Mouse (Mus musculus): ENCODE results near the gene Ripor2. TPM values are rescaled to one million over a fixed set of nuclear protein-coding genes. Genes with fewer than 3 reads are reported as not detected.

Gene Ripor2
- polyA plus RNA-seq, 1 experiment = 6.0 TPM

DNA sequence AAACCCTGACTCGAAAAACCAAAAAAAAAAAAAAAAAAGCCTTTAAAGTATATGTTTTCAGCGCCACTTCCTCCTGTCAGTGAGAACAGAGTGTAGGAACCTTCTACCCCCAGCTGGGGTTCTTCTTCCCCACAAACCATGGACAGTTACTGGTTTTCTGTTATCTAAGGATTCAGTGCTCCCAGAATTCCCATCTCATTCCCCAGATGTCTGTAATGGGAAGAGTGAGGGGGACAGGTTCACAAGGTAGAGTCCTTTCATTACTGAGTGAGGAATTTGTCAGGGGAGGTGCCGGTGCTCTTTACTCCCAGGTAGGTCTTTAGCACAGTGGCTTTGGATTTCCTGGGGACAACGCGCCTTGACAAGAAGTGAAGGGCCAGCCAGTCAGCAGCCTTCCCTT is 20.6 kb upstream of the Ripor2 start:
- TF ChIP-seq POLR2A (IDR thresholded peaks at IDR 0.05; ENCODE audit: low read depth, low read length) (no peak), CTCF (IDR thresholded peaks at IDR 0.05; ENCODE audit: borderline replicate concordance, insufficient read depth, low read length) (no peak)
- Histone ChIP-seq H3K4me1 (ENCODE audit: control insufficient read depth, insufficient read depth, low read length) (peaks cover 6% of the 10 kb centered on the region), H3K4me3 (ENCODE audit: insufficient read depth, low read length) (no peak overlapping the region), H3K27ac (ENCODE audit: insufficient read depth, low read length) (no peak overlapping the region)

DNA sequence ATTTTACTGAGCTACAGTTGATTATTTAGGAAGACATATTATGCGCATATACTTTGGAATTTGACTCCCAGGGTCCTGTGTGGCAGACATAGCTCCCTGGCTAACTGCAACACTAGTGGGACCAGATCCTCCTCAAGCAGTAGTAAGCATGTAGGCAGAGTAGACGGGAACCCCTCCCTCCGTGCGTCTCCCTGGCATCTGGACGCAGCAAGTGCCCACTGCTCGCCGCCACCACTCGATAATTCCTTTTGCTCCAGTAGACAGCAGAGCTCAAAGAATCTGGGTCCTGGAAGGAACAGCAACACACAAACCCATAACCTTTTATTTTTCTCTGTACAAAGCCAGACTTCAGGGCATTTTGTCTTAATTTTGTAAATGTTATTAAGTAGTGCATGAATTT is 17.3 kb upstream of the Ripor2 start:
- H3K27ac ChIP-seq (ENCODE audit: insufficient read depth, low read length) = peak overlapping the region; percentile 96
- no peak for TF ChIP-seq CTCF (IDR thresholded peaks at IDR 0.05; ENCODE audit: borderline replicate concordance, insufficient read depth, low read length)
- no peak for TF ChIP-seq POLR2A (IDR thresholded peaks at IDR 0.05; ENCODE audit: low read depth, low read length)

DNA sequence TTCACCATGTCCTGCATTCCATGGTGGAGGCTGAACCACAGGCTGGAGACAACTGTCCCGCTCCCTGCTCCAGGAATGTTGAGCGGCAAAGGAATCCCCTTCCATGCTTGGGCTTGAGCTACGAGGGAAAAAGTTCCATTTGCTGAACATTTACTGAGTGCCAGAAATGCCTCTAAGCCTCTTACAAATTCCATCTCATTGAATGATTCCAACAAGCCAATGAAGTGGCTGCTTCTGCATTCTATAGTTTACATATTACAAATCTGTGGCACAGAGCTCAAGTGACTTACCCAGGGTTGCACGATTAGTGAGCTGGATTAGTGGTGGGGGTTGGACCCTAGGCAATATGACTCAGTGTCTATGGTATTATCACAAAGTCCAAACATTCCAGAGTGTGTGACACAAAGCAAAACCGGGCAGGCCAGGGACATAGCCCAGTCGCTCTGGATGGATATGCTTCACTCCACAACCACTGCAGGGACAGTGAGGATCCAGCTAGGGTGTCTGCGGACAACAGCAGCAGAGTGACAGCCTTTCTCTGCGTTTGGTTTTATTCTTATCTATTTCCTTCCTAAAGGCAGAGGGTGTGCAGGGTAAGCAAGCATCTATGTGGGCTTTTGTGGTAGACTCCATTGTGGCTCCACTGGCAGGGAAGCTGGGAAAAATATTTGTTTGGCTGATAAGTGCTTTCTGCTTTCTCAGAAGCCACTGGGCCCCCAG is 16.6 kb upstream of the Ripor2 start:
- no peak for TF ChIP-seq CTCF (IDR thresholded peaks at IDR 0.05; ENCODE audit: borderline replicate concordance, insufficient read depth, low read length)
- TF ChIP-seq POLR2A (IDR thresholded peaks at IDR 0.05; ENCODE audit: low read depth, low read length) = no peak; the same call in 1 of the 2 replicates
- Histone ChIP-seq H3K27ac (ENCODE audit: insufficient read depth, low read length) (peak overlapping the region; percentile 96), H3K4me1 (ENCODE audit: control insufficient read depth, insufficient read depth, low read length) (peaks cover 6% of the 10 kb centered on the region), H3K4me3 (ENCODE audit: insufficient read depth, low read length) (no peak overlapping the region)

More for the DNA sequence above, 17.3 kb upstream of the Ripor2 start:
- H3K4me3 ChIP-seq (ENCODE audit: insufficient read depth, low read length) = no peak overlapping the region
- peaks cover 6% of the 10 kb centered on the region for H3K4me1 ChIP-seq (ENCODE audit: control insufficient read depth, insufficient read depth, low read length)

DNA sequence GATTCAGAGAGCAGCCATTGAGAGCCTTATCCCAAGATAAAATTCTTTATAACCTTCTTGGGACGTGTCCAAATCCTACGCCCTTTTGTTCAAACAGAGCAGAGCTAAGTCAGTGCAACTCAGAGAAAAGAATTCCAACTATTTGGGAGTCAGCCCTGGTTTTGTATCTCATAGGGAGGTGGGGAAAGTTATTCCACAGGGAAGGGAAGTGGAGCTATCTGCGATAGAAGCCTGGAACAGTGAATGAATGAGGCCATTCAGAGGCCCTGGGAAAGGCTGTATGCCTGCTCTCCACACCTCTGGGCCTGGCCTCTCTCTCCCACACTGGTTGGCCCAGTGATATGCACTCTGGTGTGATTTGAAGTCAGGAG is 16.1 kb upstream of the Ripor2 start:
- H3K4me3 ChIP-seq (ENCODE audit: insufficient read depth, low read length) = no peak overlapping the region
- TF ChIP-seq CTCF (IDR thresholded peaks at IDR 0.05; ENCODE audit: borderline replicate concordance, insufficient read depth, low read length) (no peak), POLR2A (IDR thresholded peaks at IDR 0.05; ENCODE audit: low read depth, low read length) (no peak)
- H3K4me1 ChIP-seq (ENCODE audit: control insufficient read depth, insufficient read depth, low read length) = peaks cover 6% of the 10 kb centered on the region
- H3K27ac ChIP-seq (ENCODE audit: insufficient read depth, low read length) = peak overlapping the region; percentile 96

DNA sequence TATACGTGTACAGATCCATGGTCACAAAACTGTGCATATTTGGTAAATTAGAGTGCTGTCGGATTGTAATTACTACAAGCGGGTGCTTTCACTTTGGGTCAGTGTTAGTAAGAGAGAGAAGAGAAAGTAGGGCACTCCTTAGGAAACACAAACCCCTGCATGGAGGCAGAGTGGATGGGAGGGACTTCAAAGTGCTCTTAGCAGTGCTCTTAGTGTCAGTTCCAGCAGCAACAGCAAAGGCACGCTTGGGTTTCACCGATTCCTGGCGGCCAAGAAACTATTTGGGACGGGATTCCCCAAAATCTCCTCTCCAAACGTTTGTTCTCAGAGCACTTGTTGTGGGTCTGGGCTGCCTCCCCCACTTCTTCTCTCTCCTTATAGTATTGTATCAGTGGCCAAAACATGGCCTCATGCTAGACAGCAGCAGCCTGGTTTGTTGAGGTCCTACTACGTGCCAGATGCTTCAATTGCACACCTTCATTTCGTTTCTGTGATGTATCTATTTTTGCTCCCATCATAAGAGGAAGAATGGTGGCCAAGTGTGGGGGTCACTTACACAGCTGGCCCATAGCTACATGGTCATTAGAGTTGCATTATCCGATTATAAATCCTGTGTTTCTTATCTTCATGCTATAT is 14.7 kb upstream of the Ripor2 start:
- Histone ChIP-seq H3K4me3 (ENCODE audit: insufficient read depth, low read length) (no peak overlapping the region), H3K4me1 (ENCODE audit: control insufficient read depth, insufficient read depth, low read length) (peaks cover 6% of the 10 kb centered on the region), H3K27ac (ENCODE audit: insufficient read depth, low read length) (0 out of 2 replicates have a peak overlapping the region, but pooled peaks have one; percentile 96)
- TF ChIP-seq POLR2A (IDR thresholded peaks at IDR 0.05; ENCODE audit: low read depth, low read length) = no peak
- no peak for TF ChIP-seq CTCF (IDR thresholded peaks at IDR 0.05; ENCODE audit: borderline replicate concordance, insufficient read depth, low read length)

DNA sequence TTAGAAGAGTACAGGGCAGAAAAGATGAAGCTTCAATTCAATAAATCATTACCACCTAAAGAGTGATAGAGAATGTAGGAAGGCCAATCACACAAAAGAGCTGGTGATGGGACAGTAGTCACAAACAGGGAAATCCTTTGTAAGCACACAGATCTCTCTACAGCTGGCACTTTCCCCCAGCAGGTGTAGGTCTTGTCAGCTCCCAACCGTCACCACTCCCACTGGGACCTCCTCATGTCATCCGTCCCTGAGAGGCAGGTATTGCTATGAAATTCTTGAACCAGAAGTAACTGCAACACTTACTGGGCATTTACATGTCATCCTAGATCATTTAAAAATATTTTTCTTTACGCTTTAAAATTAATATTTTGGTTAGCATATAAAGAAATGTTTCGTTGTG is 12.9 kb upstream of the Ripor2 start:
- TF ChIP-seq CTCF (IDR thresholded peaks at IDR 0.05; ENCODE audit: borderline replicate concordance, insufficient read depth, low read length) (no peak), POLR2A (IDR thresholded peaks at IDR 0.05; ENCODE audit: low read depth, low read length) (no peak)
- Histone ChIP-seq H3K27ac (ENCODE audit: insufficient read depth, low read length) (no peak overlapping the region), H3K4me3 (ENCODE audit: insufficient read depth, low read length) (no peak overlapping the region), H3K4me1 (ENCODE audit: control insufficient read depth, insufficient read depth, low read length) (peaks cover 6% of the 10 kb centered on the region)

DNA sequence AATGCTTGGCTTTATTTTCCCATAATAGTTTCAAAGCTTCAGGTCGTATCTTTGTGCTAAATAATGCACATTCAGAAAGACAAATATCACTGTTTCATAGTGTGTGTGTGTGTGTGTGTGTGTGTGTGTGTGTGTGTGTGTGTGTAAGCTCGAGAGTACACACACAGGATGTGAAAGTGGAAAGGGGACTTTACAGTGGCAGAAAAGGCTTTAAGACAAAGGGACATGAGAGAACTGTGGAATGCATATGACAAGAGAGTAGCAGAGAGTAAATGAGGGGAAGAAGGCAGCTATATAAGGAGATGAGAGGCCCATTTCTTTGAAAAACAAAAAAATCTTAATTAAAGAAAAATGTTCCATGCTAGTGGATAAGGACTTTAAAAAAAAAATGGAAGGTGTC is 11.3 kb upstream of the Ripor2 start:
- H3K4me1 ChIP-seq (ENCODE audit: control insufficient read depth, insufficient read depth, low read length) = peaks cover 3% of the 10 kb centered on the region; the same call in 1 of the 2 replicates
- no peak overlapping the region for H3K27ac ChIP-seq (ENCODE audit: insufficient read depth, low read length)
- H3K4me3 ChIP-seq (ENCODE audit: insufficient read depth, low read length) = no peak overlapping the region
- TF ChIP-seq CTCF (IDR thresholded peaks at IDR 0.05; ENCODE audit: borderline replicate concordance, insufficient read depth, low read length) = no peak
- TF ChIP-seq POLR2A (IDR thresholded peaks at IDR 0.05; ENCODE audit: low read depth, low read length) = no peak

DNA sequence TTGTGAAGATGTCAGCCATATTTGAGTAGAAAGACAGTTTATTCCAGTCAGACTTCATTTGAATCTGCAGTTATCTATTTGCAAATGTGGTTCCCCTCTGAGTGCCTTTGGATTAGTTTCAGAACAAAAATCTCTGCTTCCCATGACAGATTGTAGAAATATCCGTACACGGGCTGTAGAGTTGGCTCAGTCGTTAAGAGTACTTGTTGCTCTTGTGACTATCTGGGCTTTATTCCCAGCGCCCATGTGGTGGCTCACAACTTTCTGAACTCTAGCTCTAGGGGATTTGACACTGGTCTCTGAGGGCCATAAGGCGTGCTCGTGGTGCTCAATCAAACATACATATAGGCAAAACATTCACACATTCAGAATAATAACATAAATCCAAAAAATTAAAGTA is 10.1 kb upstream of the Ripor2 start:
- Histone ChIP-seq H3K27ac (ENCODE audit: insufficient read depth, low read length) (no peak overlapping the region), H3K4me3 (ENCODE audit: insufficient read depth, low read length) (no peak overlapping the region), H3K4me1 (ENCODE audit: control insufficient read depth, insufficient read depth, low read length) (peaks cover 7% of the 10 kb centered on the region)
- TF ChIP-seq CTCF (IDR thresholded peaks at IDR 0.05; ENCODE audit: borderline replicate concordance, insufficient read depth, low read length) = no peak
- TF ChIP-seq POLR2A (IDR thresholded peaks at IDR 0.05; ENCODE audit: low read depth, low read length) = no peak

DNA sequence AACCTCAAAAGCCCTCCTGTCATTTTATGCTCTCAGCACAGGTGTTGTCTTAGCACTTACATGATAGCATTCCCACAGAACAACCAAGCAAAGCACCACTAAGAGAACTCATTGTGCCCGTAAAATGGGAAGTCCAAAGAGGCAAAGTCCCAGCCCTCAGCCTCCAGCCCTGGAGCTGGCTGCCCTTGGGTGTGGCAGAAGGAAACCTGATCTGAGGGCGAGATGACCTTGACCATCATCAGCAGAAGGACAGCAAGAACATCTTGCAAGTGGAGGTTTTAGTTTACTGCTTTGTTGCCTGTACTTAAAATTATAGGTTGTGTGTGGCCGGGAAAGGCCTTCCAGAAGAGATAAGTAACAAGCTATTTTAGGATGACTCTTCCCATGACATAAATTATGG is 6.9 kb upstream of the Ripor2 start:
- H3K4me1 ChIP-seq (ENCODE audit: control insufficient read depth, insufficient read depth, low read length) = peaks cover 7% of the 10 kb centered on the region
- H3K4me3 ChIP-seq (ENCODE audit: insufficient read depth, low read length) = no peak overlapping the region
- H3K27ac ChIP-seq (ENCODE audit: insufficient read depth, low read length) = no peak overlapping the region
- TF ChIP-seq CTCF (IDR thresholded peaks at IDR 0.05; ENCODE audit: borderline replicate concordance, insufficient read depth, low read length) (no peak), POLR2A (IDR thresholded peaks at IDR 0.05; ENCODE audit: low read depth, low read length) (no peak)

Measured in embryonic fibroblast, embryonic 13.5 days (primary cell).